Mouse (Mus musculus): ENCODE data around the gene Chga.

The Chga gene

DNA sequence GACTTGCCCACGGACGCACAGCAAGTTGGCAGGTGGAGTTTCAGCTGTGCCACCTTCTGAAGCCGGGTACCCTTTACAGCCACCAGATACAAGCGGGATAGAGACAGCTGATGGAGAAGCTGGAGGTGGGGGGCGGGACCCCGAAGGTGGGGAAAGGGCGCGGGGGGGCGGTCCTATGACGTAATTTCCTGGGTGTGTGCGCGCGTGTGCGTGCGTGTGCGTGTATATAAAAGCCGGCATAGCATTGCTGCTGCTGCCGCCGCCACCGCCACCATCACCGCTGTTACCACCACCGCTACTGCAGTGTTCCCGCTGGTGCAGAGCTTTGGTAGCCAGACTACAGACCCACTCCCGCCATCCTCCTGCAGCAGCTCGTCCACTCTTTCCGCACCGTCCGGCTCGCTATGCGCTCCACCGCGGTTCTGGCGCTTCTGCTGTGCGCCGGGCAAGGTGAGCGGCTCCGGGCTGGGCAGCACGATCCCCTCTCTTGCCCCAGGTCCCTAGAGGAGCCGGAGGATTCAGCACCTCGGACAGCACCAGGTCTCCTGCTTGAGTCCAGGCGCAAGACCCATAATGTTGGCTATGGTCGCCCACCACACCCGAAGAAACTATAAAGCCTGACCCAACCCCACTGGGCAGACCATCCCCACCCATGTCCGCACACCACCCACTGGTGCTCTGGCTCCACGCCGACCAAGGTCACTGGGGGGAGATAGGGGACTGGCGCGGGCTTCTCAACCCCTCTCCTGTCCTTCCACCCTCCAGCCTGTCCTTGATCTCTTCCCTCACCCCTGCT is at the start of gene Chga:
Chga (plus strand) TSS at position 249 of the 796 bp plus-strand sequence.
- DNase-seq (ENCODE audit: low read depth, low spot score) = peak; percentile 50

DNA sequence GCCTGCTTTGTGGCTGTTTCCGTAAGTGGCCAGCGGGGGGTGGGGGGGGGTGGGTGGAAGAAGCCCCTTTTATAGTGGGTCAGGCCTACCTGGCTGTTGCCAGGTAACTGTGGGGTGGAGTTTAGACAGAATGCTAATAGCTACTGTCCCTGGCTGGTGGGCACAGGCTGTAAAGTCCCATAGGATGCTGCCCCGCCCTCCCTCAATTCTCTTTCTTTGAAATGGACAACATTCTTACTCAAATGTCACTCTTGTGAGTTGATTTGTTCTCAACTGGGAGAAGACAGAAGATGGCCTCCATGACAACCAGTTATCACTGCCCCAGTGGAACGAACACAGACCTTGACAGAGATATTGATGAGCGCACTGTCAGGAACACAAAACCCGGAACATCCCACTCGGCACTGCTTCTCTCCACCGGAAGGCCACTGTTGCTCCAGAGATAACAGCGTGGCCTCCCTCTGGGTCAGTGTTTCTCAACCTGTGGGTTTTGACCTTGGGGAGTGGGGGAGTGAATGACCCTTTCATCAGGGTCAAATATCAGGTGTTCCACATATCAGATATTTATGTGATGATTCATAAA is 49.5 kb upstream of the Chga start:
- DNase-seq (ENCODE audit: low read depth, low spot score) = no peak

DNA sequence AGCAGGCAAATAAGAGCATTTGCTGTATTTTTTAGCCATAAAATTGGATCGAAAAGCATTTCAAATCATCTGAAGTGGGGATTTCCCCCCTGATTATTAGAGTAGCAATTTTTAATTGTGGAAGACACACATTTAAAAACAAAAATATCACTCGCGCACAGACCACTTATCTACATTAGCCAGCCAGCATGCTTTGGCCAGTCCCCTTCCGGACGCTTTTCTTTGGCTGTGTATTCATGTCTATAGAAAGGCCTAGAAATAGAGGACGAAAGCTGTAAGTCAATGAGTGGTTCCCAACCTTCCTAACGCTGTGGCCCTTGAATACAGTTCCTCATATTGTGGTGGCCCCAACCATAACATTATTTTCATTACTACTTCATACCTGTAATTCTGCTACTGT is 48.8 kb upstream of the Chga start:
- DNase-seq (ENCODE audit: low read depth, low spot score) = no peak

DNA sequence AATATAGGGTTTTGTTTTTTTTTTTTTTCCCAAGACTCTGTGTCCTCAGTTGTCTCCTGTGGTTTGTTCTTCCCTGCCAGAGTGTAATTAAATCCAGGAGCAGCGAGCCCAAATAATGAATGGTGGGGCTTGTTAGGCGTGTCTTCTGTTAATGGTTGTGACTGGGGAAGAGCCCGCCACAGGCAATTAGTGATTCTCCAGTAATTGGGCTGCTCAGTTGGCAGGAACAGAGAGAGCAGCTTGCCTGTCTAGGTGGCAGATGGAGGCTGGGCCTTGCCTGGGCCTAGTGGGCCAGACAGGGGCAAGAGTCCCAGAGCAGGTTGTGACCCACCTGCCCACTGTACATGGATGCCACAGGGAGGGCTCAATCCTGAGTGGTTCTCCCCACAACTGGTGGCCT is 43.4 kb upstream of the Chga start:
- peak; percentile 22 for DNase-seq (ENCODE audit: low read depth, low spot score)

DNA sequence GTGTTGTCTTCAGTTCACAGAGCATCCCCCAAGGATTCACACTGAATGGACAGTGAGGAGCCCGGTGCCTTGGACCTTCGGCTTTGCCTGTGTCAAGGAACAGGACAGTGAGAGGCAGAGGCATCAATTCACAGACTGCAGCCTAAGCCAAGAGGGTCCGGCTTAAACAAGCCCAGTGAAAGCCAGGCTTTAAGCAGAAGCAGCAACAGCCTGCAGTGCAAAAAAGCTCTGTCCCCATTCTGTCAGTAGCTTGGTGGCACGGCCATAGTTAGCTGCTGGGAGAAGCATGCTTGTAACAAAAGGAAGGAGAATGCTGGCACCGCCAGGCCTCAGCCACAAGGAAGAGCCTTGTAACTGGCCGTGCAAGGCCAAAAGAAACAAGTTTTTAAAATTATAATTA is 40.6 kb upstream of the Chga start:
- no peak for DNase-seq (ENCODE audit: low read depth, low spot score)

DNA sequence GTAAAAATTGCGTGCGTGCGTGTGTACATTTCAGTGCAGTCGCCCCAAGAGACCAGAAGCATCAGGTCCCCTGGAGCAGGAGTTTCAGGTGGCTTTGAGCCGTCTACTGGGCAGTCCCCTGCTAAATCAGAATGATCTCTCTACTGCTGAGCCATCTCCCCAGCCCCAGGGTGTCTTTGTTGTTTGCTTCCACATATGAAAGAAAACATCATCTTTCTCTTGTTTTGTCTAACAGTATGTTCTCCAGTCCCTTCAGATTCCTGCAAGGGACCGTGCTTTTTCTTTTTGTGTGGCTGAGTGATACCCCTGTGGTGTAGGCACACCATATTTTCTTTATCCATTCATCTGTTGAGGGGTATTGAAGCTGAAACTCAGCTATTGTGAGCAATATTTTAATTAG is 40.0 kb upstream of the Chga start:
- no peak for DNase-seq (ENCODE audit: low read depth, low spot score)

DNA sequence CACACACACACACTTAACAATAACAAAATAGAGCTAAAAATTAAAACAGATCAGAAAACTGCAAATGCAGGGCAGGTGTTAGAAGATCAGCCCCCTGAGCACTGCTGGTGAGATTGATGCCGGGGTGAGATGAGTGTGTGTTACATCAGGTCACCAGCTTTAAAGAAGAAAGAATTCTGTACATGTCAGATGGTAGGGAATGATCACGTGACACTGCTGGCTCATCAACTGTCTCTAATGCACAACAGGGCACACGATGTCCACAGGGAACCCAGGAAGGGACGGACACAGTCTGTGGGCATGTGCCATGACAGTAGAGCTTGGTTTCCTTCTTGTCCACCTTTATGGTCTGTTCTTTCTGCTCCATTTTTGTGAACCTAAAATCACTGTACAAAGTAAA is 38.6 kb upstream of the Chga start:
- no peak for DNase-seq (ENCODE audit: low read depth, low spot score)

DNA sequence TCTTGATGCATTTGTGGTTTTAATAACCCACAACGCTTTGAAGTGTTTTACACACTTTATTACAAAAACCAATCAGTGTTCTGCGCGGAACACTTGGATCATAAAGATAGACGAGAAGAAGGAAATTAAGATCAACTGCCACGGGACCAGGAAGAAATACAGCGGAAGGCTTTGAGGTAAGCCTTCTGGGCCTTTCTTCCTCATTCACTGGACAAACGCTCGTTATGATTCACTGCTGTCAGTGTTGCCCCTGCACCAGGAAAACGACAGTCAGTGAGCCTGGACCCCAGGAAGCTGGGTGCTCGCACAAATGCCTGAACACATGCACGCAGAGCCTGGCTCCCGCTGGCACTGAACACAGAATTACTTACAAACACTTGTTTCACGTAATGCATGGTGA is 37.1 kb upstream of the Chga start:
- no peak for DNase-seq (ENCODE audit: low read depth, low spot score)

DNA sequence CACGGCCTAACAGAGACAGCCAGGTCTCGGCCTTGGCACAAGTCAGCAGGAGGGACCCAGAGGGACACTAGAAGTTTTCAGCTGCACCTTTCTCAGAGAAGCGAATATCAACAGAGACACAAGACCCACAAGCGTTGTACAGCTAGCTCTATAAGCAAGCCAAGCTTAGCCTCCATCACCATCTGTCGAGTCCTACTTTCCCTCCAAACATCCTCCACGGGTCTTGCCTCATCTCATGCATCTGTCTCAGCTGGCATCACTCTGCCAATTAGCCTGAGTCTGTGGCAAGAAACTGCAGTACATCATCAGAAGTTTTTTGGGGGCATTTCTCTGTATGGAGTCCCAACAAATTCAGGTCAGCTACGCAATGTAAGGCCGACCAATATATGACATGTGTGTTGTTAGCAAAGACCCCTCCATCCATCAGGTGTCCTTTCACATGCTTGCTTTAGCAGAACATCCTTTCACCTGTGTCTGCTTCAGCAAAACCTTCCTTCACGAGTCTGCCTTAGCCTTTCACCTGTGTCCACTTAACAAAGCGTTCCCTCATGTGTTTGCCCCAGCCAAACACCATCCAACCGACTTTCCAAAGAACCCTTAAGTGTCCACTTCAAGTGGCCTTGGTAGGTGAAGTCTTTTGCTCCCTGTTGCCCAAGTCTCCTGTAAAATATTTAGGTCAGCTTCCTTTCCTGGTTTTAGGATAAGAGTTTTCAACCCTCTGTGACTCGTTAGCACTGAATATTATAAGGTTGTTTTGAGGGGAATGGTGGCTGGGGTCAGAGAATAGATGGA is 34.6 kb upstream of the Chga start:
- DNase-seq (ENCODE audit: low read depth, low spot score) = peak; percentile 18

DNA sequence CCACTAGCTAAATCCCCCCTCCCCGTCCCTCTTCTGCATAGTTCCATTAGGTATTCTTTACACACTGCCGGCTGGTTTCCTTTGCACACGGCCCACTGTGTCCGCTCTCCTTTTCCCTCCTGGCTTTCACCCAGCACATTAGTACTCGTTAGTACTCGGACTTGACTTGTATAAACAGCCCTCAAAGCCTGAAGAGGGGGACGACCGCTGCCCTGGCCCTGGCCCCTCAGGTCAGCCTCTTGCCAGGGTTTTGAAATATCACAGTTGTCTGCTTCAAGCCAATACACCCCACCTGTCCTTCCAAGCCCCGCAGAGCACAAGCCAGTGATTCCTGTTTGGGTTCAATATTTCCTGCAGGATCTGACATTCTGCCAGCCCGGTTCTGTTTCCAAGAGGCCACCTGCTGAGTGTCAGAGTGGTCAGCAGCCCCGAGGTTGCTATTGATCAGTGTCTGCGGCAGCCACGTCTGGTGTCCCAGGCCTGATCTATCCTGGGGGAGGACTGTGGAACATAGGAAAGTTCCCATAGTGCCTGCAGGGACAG is 32.9 kb upstream of the Chga start:
- no peak for DNase-seq (ENCODE audit: low read depth, low spot score)

DNA sequence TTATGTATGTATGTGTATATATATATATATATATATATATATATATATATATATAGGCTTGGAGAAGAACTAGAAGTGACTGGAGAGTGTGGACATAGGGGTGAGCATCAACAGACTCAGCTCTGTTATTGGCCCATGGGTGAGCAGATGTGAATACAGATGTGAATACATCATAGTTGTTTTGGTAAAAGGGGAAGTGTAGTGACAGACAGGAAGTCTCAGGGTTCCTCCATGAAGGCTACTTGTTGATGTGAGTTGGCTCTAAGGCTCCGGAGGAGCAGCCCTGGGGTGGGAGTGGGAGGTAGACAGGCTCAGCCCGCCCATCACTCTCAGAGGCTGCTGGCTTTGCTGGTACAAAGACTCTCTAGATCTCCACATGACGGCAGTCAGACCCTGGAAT is 30.6 kb upstream of the Chga start:
- no peak for DNase-seq (ENCODE audit: low read depth, low spot score)

DNA sequence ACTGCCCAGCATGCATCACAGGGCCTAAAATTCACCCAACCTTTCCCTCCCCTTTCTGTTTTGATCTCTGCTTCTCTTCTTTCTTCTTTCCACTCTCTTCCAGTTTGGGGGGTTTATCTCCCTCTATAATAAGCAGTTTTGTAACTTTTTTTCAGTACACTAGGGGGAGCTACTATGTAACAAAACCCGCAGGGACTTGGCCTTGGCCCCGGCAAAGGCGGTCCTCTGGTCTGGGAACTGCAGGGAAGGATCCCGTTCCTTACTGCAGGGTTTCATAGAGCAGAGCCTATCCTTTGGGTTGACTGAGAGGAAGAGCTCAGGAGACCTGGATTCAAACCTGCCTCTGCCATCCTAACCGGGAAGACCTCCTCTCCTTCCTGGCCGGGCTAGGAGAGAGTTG is 30.0 kb upstream of the Chga start:
- no peak for DNase-seq (ENCODE audit: low read depth, low spot score)

DNA sequence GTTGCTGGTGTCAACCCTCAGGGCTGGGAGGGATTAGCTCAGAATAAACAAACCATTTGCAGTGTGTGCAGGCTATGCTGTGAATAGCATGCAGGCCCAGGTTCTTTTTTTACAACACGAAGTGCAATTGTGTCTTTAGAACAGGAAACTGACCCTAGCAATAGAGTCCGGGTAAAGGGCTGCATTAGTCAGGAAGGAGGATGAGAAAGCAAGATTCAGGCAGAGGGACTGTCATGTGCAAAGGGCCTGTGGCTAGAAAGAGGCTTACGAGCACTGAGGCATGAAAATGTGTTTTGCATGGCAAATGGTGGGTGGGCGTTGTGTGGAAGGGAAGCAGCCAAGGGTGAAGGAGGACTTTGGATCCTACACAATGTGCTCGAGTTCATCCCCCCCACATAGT is 26.8 kb upstream of the Chga start:
- DNase-seq (ENCODE audit: low read depth, low spot score) = no peak

DNA sequence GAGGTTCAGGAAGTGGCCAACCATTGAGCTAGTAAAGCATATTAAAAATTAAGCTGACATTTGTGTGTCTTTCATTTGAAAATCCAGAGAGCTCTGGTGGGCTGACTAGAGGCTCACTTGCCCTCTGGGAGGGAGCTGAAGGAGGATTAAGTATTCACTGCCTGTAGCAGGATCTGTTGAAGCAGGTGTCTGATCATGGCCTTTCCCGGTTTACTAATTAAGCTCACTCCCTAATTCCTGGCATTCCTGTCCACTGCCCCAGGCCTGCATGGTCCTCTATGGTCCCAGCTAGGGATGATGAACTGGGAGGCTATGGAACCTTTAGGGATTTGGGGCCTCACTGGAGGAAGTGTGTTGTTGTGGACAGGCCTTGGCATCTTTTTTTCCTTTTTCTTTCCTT is 19.0 kb upstream of the Chga start:
- no peak for DNase-seq (ENCODE audit: low read depth, low spot score)

DNA sequence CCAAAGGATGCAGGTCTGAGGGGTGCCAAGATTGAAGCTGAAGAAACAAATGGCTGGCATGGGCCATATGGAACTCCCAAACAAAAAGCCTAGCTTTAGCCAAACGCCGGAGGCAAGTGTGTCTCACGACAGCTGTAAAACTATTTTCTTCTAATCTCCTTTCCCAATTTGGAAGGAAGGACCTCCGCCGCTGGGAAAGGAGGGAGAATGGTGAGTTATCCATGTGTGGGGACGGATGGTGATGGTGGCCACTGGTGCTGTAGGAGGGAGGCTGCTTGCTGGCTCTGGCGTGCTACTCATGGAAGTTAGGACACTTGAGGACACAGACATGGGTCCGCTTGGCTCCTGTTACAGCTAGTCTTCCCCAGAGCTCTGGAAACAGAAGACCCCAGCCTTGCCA is 14.5 kb upstream of the Chga start:
- no peak for DNase-seq (ENCODE audit: low read depth, low spot score)

DNA sequence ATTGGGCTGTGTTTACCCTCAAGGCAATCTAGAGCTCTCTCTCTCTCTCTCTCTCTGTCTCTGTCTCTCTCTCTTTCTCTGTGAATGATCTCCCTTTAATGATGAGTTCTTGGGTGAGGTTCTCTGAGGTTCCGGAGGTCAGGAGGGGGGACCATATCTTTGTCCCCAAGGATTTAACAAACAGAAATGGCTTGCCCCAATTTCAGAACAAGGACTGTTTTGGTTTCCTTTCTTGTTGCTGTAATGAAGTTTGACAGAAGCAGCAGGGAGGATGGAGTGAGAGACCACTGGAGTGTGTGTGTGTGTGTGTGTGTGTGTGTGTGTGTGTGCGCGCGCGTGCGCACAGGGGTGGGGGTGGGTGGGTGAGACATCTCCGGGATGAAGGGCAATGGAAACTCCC is 13.6 kb upstream of the Chga start:
- no peak for DNase-seq (ENCODE audit: low read depth, low spot score)

DNA sequence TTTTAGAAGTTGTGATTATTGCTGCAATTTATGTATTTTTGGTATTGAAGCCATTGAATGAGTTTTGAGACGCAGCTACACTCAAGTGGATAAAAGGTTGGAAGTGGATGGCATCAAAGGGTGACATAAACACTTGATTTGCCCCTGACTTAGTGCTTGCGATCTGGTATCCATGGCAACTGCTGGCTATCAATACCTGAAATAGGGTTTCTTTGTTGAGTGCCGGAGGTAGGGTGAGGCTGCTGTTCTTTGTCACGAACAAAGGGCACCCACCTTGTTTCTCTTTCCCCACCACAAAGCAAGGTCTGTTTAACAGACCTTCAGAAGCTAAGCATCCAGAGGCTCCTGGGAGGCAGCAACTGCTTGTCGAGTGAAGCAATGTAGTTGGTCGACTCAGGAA is 9.6 kb upstream of the Chga start:
- DNase-seq (ENCODE audit: low read depth, low spot score) = no peak

DNA sequence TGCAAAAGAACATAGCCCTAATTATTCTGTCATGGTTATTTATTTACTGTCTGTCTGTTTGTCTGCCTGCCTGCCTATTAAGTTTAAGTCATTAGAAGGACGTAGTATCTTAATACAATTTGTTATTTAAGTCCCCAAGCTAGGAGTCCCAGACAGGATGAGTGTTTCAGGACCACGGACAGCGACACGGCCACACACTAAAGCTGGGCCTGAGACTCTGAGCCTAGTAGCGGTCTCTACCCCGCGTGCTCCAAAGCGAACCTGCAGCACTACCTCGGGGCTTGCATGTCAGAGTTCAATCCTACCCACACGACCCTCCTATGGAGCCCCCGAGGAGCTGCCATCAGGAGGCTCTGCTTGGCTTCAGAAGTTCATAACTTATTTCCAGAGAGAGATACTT is 4.2 kb upstream of the Chga start:
- no peak for DNase-seq (ENCODE audit: low read depth, low spot score)

DNA sequence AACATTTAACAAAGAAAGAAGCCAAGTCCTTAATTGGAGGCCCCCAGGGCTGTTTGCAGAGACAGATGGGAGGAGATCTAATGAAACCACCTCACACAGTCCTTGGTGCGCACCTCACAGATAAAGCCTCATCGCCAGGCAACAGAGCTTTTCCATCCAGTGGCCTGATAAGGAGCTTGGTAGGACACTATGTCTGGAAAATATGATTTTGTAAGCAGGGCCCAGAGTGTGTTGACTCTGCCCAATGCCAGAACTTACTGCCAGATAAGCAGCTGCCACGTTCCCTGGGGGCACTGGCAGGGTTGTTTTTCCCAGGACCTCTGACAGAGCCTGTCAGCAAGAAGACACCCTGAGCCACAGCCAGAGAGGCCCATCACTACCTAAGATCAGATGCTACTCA is 3.6 kb upstream of the Chga start:
- DNase-seq (ENCODE audit: low read depth, low spot score) = no peak

DNA sequence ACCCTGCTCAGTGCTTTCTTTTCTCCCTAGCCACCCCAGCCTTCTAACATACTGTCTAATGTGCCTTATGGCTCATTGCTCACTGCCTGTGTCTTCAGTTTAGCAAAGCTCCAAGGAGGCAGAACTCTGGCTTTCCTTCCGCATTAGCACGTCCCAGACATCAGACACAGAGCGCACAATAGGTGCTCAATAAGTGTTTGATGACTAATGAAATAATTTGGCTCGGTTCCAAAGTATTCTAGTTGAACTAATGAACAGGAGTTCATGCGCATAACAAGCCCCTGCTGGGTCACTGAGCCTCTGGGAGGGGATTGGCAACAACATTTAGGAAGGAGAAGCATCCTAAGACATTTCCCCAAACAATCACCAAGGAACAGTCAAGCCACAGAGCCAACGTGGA is 2.8 kb upstream of the Chga start:
- no peak for DNase-seq (ENCODE audit: low read depth, low spot score)

DNA sequence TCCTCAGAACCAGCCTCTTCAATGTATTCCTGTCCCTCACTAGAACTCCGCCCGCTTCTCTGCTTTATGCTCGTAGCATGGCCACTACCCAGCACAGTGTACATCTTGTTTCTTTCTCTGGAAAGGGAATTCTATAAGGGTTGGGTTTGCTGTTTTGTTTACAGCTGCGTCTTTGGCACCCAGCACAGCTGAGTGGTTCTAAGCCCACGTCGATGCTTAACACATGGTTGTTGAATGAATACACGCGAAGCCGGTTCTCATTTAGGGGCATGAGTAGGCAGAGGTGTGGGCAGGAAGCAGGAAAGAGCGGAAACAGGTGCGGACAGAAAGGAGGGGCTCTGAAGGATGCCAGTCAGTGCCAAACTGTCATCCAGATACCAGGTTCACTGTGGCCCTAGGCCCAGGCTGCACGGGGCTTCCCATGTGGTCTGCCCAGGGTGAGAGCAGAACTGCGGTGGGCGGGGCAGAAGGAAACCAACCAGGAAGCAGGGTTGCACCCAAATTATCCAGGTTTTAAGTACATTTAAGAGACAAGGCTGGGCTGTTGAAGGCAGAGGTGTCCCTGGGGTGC is 979 bp upstream of the Chga start:
- DNase-seq (ENCODE audit: low read depth, low spot score) = peak; percentile 43

DNA sequence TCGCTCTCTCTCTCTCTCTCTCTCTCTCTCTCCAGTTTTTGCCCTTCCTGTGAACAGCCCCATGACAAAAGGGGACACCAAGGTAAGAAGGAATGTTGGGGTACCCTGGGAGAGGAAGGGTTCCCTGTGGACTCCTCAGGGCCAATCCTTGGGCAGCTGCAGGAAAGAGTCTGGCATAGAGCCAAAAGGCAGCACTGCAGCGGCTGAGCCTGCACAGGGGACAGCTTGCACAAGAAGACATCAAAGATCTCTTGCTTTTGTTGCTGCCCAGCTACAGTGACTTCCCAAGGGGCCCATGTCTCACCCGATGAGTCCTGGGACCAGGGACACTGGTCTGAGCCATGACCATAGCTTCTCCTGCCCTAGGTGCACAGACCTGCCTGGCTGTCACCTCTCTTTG is 1.1 kb downstream of the Chga start:
- no peak for DNase-seq (ENCODE audit: low read depth, low spot score)
